Mouse (Mus musculus) ES-Bruce4 (cell line): ENCODE data around the gene Gm49601.

ENCODE experiments used
- CTCF ChIP-seq: IDR thresholded peaks from one replicate; pipeline ENCODE4 v1.8.1; 2011; ENCODE audit warnings: low read depth, low read length
- EP300 ChIP-seq: IDR thresholded peaks from 2 replicates; pipeline ENCODE4 v1.6.1; 2011; ENCODE audit warnings: low read depth, low read length; ENCODE audit not compliant: insufficient read depth

GRCm38 (mm10) chr16:18658597-18658996 is 32.4 kb upstream of the Gm49601 start:
- TF ChIP-seq CTCF (no peak), EP300 (no peak)
